Mouse (Mus musculus): ENCODE data around the gene Nolc1. TPM values are rescaled to one million over a fixed set of nuclear protein-coding genes. Genes with fewer than 3 reads are reported as not detected.

Nolc1 gene
- total RNA-seq, 2 experiments from 2014 or later: 44.7 to 46.2 TPM

DNA sequence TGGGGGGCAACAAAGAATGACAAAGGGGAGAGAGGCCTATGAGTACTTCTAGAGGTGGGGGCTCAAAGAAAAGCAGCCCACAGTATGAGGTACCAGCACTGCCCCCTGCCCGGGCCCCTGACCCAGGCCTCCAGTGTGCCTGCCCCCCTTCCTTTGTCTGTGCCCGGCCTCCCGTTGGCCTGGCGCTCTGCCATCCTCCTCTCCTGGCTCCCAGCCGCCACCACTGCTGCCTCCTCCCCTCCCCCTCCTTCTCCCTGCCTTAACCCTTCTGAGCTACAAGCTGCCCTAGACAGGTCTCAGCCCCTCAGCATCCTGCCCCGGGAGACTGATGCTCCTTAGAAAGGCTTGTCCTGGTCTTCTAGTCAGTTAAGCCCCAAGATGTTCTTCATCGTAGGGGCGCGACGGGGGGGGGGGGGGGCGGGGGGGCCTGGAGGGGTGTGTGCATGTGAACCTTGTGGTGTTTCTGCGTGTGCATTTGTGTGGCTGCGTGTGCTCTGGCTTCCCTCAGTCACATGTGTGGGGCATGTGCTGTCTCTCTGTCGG is 33.7 kb upstream of the Nolc1 start:
- DNase-seq (ENCODE audit: low spot score in 2 of 2): peak; percentile 79 to 82

DNA sequence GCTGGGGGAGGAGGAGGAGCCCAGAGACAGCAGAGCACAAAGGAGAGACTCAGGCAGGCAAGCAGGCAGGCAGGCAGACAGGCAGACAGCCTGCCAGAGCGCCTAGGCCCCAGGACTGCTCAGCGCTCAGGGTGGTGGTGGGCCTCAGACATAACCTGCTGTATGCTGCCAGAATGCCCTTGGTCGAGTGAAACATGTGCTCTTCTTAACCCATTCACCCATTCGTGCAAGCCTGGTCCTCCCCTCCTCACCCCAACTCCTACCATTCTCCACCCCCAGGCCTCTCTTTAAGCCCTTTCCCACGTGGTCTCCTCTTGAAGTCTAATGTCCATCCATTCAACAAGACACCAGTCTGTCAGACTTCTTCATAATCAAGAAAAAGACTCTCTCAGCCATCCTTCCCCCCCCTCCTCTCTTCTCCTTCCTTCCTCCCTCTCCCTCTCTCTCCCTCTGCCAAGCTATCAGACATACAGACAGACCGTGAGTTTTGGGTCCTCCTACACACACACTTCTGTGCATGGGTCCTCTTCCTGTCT is 33.1 kb upstream of the Nolc1 start:
- DNase-seq (ENCODE audit: low spot score in 2 of 2): no peak

- no peak for DNase-seq (ENCODE audit: low spot score in 2 of 2)
These were observed 32.3 kb upstream of the Nolc1 start for GRCm38 (mm10) chr19:46043380-46043779.

DNA sequence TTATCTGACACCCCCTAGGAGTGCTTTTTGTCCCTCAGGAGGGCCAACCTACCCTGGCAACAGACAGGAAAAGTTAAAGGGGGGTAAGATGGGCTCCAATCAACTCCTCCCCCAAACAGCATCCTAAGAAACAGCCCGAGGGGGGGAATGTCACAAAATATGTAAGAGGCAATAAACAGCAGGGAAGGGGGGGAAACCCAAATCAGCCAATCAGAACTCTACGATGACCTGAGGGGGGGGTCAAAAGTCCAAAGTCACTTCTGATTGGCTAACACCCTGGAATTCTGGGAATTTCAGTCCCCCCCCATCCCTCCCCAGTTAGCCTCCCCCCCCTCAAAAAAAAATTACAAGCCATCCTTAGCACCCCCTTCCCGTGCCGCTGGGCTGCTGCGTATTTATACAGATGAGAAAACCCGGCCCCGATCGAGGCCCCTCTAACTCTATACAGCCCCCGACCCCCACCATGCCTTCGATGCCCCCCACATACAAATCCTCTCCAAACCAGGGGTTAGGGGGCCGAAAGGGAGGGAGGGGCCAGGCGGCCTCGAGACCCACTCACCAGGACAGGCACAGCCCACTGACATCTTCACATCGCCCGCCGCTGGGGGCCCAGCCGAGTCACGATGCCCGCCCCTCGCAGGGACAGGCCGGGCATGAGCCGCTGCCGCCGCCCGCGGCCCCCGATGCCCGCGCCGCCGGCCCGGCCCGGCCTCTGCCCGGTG is 31.2 kb upstream of the Nolc1 start, which contains the start of gene Pprc1:
Gene Pprc1, plus strand, starts transcription at position 616 of the 722 bp plus-strand sequence.
- no peak for DNase-seq (ENCODE audit: low spot score in 2 of 2)

- peak; percentile 60 to 82 for DNase-seq (ENCODE audit: low spot score in 2 of 2)
These were observed 30.5 kb upstream of the Nolc1 start, which contains the start of gene Ldb1 for GRCm38 (mm10) chr19:46044993-46045695. Ldb1 (minus strand) TSS chr19:46045214.

- no peak for DNase-seq (ENCODE audit: low spot score in 2 of 2)
These were observed 29.9 kb upstream of the Nolc1 start for GRCm38 (mm10) chr19:46045696-46046311.

GRCm38 (mm10) chr19:46046621-46047025 is 29.0 kb upstream of the Nolc1 start:
- DNase-seq (ENCODE audit: low spot score in 2 of 2): no peak

DNA sequence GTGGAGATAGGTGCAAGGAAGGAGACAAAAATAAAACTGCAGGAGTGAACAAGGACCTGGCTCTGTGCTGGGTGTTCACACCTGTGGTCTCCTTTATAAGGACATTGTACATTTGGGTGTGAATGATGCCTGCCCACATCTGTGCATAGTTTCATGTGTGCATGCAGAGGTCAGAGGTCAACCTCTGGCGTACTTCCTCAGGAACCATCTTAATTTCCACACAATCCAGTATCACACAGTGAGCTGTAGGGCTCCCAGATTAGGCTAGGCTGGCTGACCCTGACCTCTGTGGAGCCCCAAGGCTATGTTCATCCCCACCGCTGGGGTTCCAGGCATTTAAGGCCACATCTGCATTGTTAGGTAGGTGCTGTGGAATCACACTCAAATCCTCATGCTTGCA is 28.2 kb upstream of the Nolc1 start:
- no peak for DNase-seq (ENCODE audit: low spot score in 2 of 2)

DNA sequence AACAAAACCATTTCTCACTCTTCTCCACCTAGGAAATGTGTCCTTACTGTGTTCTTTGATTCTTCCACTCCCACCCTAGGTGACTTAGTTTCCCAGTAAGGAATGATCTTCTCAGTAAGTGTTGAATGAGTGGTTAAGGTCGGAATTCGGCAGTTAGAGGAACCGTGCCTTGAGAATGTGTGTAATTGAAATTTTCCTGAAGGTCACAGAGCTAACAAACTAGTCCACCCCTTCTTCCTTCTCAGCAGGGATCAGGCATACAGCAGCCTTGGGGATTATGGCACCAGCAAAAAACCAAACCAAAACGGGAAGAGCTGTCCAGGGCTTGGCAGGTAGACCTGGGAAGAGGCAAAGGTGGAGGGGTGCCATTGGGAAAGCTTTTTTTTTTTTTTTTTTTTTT is 26.5 kb upstream of the Nolc1 start:
- no peak for DNase-seq (ENCODE audit: low spot score in 2 of 2)

- DNase-seq (ENCODE audit: low spot score in 2 of 2): no peak
These were observed 25.2 kb upstream of the Nolc1 start for GRCm38 (mm10) chr19:46050462-46050861.

- DNase-seq (ENCODE audit: low spot score in 2 of 2): no peak
These were observed 19.8 kb upstream of the Nolc1 start for GRCm38 (mm10) chr19:46055752-46056387.

GRCm38 (mm10) chr19:46056388-46056946 is 19.2 kb upstream of the Nolc1 start:
- peak; percentile 50 to 82 for DNase-seq (ENCODE audit: low spot score in 2 of 2)

GRCm38 (mm10) chr19:46056947-46057607 is 18.6 kb upstream of the Nolc1 start:
- DNase-seq (ENCODE audit: low spot score in 2 of 2): peak; percentile 47 to 70

DNA sequence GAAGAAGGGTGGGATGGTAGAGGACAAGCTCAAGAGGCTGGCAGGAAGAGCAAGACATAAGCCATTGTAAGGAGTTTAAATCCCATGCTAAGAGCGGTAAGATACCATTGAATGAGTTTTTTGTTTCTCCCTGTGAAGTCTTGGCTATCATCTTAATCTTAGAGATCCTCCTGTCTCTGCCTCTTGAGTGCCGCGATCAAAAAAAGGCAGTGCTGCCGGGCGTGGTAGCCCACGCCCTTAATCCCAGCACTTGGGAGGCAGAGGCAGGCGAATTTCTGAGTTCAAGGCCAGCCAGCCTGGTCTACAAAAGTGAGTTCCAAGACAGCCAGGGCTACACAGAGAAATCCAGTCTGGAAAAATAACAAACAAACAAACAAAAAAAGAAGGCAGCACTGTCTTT is 17.2 kb upstream of the Nolc1 start:
- no peak for DNase-seq (ENCODE audit: low spot score in 2 of 2)

- DNase-seq (ENCODE audit: low spot score in 2 of 2): no peak
These were observed 14.8 kb upstream of the Nolc1 start for GRCm38 (mm10) chr19:46060845-46061244.

- DNase-seq (ENCODE audit: low spot score in 2 of 2): no peak
These were observed 7.6 kb upstream of the Nolc1 start for GRCm38 (mm10) chr19:46068054-46068453.

- no peak for DNase-seq (ENCODE audit: low spot score in 2 of 2)
These were observed 2.4 kb upstream of the Nolc1 start for GRCm38 (mm10) chr19:46073285-46073684.

- no peak for DNase-seq (ENCODE audit: low spot score in 2 of 2)
These were observed 1.4 kb upstream of the Nolc1 start for GRCm38 (mm10) chr19:46074266-46074665.

DNA sequence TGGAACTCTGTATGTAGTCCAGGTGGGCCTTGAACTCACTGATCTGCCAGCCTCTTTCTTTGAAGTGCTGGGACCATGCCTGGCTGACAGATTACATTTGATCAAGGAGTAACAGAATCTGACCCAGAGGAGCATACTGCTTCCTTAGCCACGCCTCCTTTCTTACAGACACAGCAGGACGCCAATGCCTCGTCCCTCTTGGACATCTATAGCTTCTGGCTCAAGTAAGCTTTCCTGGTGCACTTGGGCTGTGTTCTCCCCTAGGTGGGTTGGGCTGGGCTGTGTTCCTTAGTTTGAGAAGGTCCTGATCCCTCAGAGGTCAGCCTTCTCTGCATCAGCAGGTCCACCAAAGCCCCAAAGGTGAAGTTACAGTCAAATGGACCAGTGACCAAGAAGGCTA is 2.9 kb downstream of the Nolc1 start:
- DNase-seq (ENCODE audit: low spot score in 2 of 2): no peak

DNA sequence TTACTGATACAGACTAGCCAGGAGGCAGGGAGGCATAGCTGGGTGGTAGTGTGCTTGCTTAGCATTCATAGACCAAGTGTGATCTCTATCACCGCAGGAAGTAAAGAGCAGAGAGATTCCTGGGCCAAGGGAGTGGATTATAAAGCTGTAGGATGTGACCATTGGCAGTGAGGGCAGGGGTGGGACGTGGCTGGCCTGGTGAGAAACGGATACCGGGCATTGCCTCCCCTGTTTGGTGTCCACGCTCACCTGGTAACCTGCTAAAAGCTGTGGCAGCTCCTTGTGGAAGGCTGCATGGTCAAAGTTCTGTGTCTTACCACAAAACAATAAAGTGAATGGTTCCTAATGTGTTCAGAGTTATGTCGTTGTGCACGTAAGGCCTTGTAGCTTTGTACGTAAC is 9.5 kb downstream of the Nolc1 start:
- DNase-seq (ENCODE audit: low spot score in 2 of 2): no peak
